Mouse (Mus musculus) neural tube, embryonic 12.5 days (tissue): ENCODE measurements around the gene Lrriq4. TPM values are rescaled to one million over a fixed set of nuclear protein-coding genes. Genes with fewer than 3 reads are reported as not detected.
A peak's percentile ranks its signal among the peaks of the same experiment; 100 is the strongest.

Source experiments
- ATAC-seq: fragments of 200-750 bp; cut with Nextera tagmentation; 2 replicates; pipeline ENCODE4 v1.8.0; 2017; ENCODE audit warnings: low read depth, mild to moderate bottlenecking, moderate TSS enrichment, moderate library complexity; ENCODE audit not compliant: low FRiP score
- H3K27ac ChIP-seq: fragments of 300-500 bp; sonication (generic); 2 replicates; pipeline ENCODE4 v1.5.1; 2016
- H3K27me3 ChIP-seq: fragments of 300-500 bp; sonication (generic); replicated peaks from 2 replicates; pipeline ENCODE4 v1.6.1; 2016; ENCODE audit warnings: mild to moderate bottlenecking
- H3K36me3 ChIP-seq: fragments of 300-500 bp; sonication (generic); 2 replicates; pipeline ENCODE4 v1.6.1; 2016; ENCODE audit warnings: mild to moderate bottlenecking
- H3K4me1 ChIP-seq: fragments of 300-500 bp; sonication (generic); 2 replicates; pipeline ENCODE4 v1.6.1; 2016
- H3K4me2 ChIP-seq: fragments of 300-500 bp; sonication (generic); replicated peaks from 2 replicates; pipeline ENCODE4 v1.6.1; 2016; ENCODE audit warnings: mild to moderate bottlenecking
- H3K4me3 ChIP-seq: fragments of 300-500 bp; sonication (generic); 2 replicates; pipeline ENCODE4 v1.5.1; 2016
- H3K9ac ChIP-seq: fragments of 300-500 bp; sonication (generic); 2 replicates; pipeline ENCODE4 v1.6.1; 2016; ENCODE audit warnings: mild to moderate bottlenecking
- H3K9me3 ChIP-seq: fragments of 300-500 bp; sonication (generic); 2 replicates; pipeline ENCODE4 v1.6.1; 2016; ENCODE audit warnings: mild to moderate bottlenecking
- WGBS: fragments of 180-500 bp; shearing (Covaris S2); methylation state at CpG from one replicate; pipeline ENCODE4 v1.1.7; 2016; 5-methylcytosine and 5-hydroxymethylcytosine counted together
- polyA plus RNA-seq: library from polyadenylated mRNA; unstranded; fragments of >200 nt; fragmentation: Nextera tagmentation; extraction: Ambion mirVana; gene quantifications from 2 replicates; pipeline ENCODE4 v1.2.1, GENCODE M21; 2016

The Lrriq4 gene
- polyA plus RNA-seq, 1 experiment from 2014 or later, result not detected

GRCm38 (mm10) chr3:30610930-30611329 is 33.4 kb upstream of the Lrriq4 start:
- Histone ChIP-seq H3K36me3 (peaks cover 71% of the 10 kb centered on the region), H3K27ac (no peak overlapping the region), H3K9me3 (no peaks in the 10 kb centered on the region), H3K4me2 (no peak overlapping the region), H3K9ac (no peak overlapping the region), H3K4me1 (no peaks in the 10 kb centered on the region), H3K4me3 (no peak overlapping the region), H3K27me3 (no peaks in the 10 kb centered on the region)
- WGBS, result 89% methylated on average over 4 of the region's 4 CpGs
- ATAC-seq, result no peak

- ATAC-seq, result no peak
- H3K4me3 ChIP-seq, result no peak overlapping the region
- H3K27me3 ChIP-seq, result no peaks in the 10 kb centered on the region
- WGBS, result 87% methylated on average over 8 of the region's 8 CpGs
- H3K4me1 ChIP-seq, result no peaks in the 10 kb centered on the region
- H3K9ac ChIP-seq, result no peak overlapping the region
- no peak overlapping the region for H3K27ac ChIP-seq
- H3K9me3 ChIP-seq, result no peaks in the 10 kb centered on the region
- no peak overlapping the region for H3K4me2 ChIP-seq
- peaks cover 42% of the 10 kb centered on the region for H3K36me3 ChIP-seq
Observed at GRCm38 (mm10) chr3:30620132-30620531, 24.2 kb upstream of the Lrriq4 start.

GRCm38 (mm10) chr3:30633681-30634080 is 10.6 kb upstream of the Lrriq4 start:
- no peak overlapping the region for H3K4me2 ChIP-seq
- no peaks in the 10 kb centered on the region for H3K36me3 ChIP-seq
- H3K27me3 ChIP-seq, result no peaks in the 10 kb centered on the region
- no peak overlapping the region for H3K4me3 ChIP-seq
- no peaks in the 10 kb centered on the region for H3K4me1 ChIP-seq
- 67% methylated on average over 3 of the region's 3 CpGs for WGBS
- H3K27ac ChIP-seq, result no peak overlapping the region
- ATAC-seq, result no peak
- H3K9ac ChIP-seq, result no peak overlapping the region
- H3K9me3 ChIP-seq, result no peaks in the 10 kb centered on the region

DNA sequence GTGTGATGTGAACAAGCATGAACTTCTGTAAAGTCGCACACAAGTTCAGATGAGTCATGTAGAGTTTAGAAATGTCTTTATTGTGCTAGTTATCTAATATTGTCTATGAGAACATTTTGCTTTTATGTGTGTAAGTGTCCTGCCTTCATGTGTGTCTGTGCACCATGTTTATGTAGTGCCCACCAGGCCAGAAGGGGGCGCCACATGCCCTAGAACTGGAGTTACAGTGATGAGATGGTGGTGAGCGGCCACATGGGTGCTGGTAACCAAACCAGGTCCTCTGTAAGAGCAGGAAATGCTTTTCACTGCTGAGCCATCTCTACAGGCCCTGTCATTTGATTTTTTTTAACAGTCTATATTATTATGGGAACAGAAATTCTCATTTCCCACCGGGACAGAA is 8.7 kb upstream of the Lrriq4 start:
- whole genome bisulfite sequencing, result 81% methylated on average over 4 of the region's 4 CpGs
- Histone ChIP-seq H3K4me3 (no peak overlapping the region), H3K27ac (no peak overlapping the region), H3K4me2 (no peak overlapping the region), H3K9ac (no peak overlapping the region), H3K4me1 (no peaks in the 10 kb centered on the region), H3K36me3 (no peaks in the 10 kb centered on the region), H3K27me3 (no peaks in the 10 kb centered on the region), H3K9me3 (no peaks in the 10 kb centered on the region)
- ATAC-seq, result no peak

- ATAC-seq, result no peak
Observed at GRCm38 (mm10) chr3:30646761-30647160, 2.5 kb downstream of the Lrriq4 start.

DNA sequence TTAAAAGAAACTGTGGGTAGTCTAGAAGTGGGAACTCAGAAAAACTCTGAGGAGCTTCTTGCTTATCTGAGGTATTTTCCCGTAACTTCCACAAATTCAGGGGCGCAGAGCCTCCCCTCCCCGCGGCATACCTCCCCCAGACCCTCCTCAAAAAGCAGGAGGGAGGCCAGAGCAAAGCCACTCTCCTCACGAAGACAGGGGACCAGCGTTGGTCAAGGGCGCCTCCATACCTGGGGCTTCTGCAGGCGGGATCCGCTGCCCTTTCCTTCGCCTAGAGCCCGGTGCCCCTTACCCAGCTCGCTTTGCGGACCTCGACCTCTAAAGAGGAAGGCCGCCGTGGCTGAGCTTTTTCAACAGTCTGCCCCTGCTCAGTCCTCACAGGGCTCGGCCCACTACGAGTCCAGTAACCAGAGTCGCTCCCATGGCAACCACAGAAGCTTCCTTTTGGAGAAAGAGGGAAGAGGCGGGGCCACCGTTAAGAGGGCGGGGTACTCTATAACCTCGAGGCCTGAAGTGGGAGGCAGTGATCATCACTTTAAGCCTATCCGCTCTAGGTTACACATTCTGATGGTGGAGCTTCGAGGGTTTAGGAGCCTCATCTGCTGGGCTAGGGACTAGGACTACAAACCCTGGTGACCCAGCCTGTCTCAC is 3.3 kb downstream of the Lrriq4 start, which contains the start of gene Lrrc34:
TSS of gene Lrrc34 (minus strand) at position 430 of the 651 bp plus-strand sequence.
- peaks cover 26% of the 10 kb centered on the region for H3K27me3 ChIP-seq
- 2% methylated on average over 25 of the region's 25 CpGs for WGBS
- no peaks in the 10 kb centered on the region for H3K9me3 ChIP-seq
- peak within 1 kb of the TSS; percentile 57; the same call in 1 of the 2 replicates for H3K9ac ChIP-seq
- H3K36me3 ChIP-seq, result no peaks in the 10 kb centered on the region
- H3K4me1 ChIP-seq, result peaks cover 14% of the 10 kb centered on the region; the same call in 1 of the 2 replicates
- H3K4me3 ChIP-seq, result peak within 1 kb of the TSS; percentile 32
- peak within 1 kb of the TSS; percentile 73 for H3K4me2 ChIP-seq
- peak; percentile 93 for ATAC-seq
- H3K27ac ChIP-seq, result no peak within 1 kb of the TSS

More at GRCm38 (mm10) chr3:30646761-30647160, 2.5 kb downstream of the Lrriq4 start:
- peaks cover 26% of the 10 kb centered on the region for H3K27me3 ChIP-seq
- no peak overlapping the region for H3K9ac ChIP-seq
- no peak overlapping the region for H3K4me2 ChIP-seq
- no peak overlapping the region for H3K4me3 ChIP-seq
- WGBS, result 48% methylated on average over 8 of the region's 8 CpGs
- H3K27ac ChIP-seq, result no peak overlapping the region
- H3K9me3 ChIP-seq, result no peaks in the 10 kb centered on the region
- no peaks in the 10 kb centered on the region for H3K36me3 ChIP-seq
- H3K4me1 ChIP-seq, result peaks cover 14% of the 10 kb centered on the region; the same call in 1 of the 2 replicates

DNA sequence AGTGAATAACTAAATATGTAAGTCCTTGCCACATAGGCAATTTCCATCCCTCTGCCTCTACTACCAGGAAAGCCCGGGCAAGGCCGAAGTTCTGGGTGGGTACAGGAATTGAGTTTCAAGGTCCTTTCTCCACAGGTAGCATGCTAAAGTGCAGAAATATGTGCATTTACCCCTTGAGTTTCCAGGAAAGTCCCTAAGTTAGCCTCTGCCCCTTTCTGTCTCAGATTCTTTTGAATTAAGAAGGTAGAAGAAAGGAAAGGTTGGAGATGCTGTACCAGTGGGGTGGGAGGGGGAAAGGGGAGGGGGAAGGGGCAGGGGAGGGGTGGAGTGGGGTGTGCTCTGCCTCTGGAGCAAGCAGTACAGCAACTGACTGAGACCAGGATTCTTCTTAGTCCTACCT is 4.2 kb downstream of the Lrriq4 start:
- H3K4me3 ChIP-seq, result no peak overlapping the region
- H3K9me3 ChIP-seq, result no peaks in the 10 kb centered on the region
- H3K27ac ChIP-seq, result no peak overlapping the region
- ATAC-seq, result no peak
- H3K9ac ChIP-seq, result no peak overlapping the region
- no peaks in the 10 kb centered on the region for H3K36me3 ChIP-seq
- H3K4me1 ChIP-seq, result peaks cover 14% of the 10 kb centered on the region; the same call in 1 of the 2 replicates
- no peak overlapping the region for H3K4me2 ChIP-seq
- 91% methylated on average over 2 of the region's 2 CpGs for WGBS
- H3K27me3 ChIP-seq, result peaks cover 26% of the 10 kb centered on the region

GRCm38 (mm10) chr3:30650062-30650841 is 5.9 kb downstream of the Lrriq4 start:
- no peaks in the 10 kb centered on the region for H3K9me3 ChIP-seq
- 0 out of 2 replicates have a peak overlapping the region, but pooled peaks have one; percentile 42 for H3K9ac ChIP-seq
- no peak overlapping the region for H3K27ac ChIP-seq
- peaks cover 14% of the 10 kb centered on the region; the same call in 1 of the 2 replicates for H3K4me1 ChIP-seq
- peak overlapping the region; percentile 37 for H3K4me3 ChIP-seq
- no peaks in the 10 kb centered on the region for H3K36me3 ChIP-seq
- under 1% methylated on average over 41 of the region's 41 CpGs for WGBS
- H3K27me3 ChIP-seq, result peaks cover 26% of the 10 kb centered on the region
- ATAC-seq, result peak; percentile 60
- peak overlapping the region; percentile 78 for H3K4me2 ChIP-seq

- Histone ChIP-seq H3K9ac (no peak overlapping the region), H3K27me3 (peaks cover 2% of the 10 kb centered on the region; the same call in 1 of the 2 replicates), H3K36me3 (no peaks in the 10 kb centered on the region), H3K27ac (no peak overlapping the region), H3K9me3 (no peaks in the 10 kb centered on the region), H3K4me2 (no peak overlapping the region), H3K4me3 (no peak overlapping the region), H3K4me1 (no peaks in the 10 kb centered on the region)
- WGBS, result 93% methylated on average over 5 of the region's 5 CpGs
- no peak for ATAC-seq
Observed at GRCm38 (mm10) chr3:30655937-30656336, 11.6 kb downstream of the Lrriq4 start.

DNA sequence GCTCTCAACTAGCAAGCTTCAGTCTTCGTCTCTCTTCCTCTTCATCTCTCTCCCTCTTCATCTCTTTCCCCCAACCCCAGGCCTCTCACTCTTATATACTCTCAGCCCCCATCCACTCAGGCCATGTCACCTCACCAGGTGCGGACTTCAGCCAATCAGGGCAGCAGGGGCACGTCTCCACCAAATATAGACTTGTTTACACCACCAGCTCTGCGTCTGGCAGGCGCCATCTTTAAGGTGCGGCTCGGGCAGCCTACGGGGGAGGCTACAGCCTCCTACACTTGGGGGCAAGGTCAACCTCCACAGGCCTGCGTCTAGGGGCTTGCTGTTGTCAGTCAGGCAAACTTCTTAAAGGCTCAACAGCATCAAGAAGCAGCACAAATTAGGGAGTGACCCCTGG is 14.2 kb downstream of the Lrriq4 start:
- H3K9me3 ChIP-seq, result no peaks in the 10 kb centered on the region
- no peak overlapping the region for H3K4me2 ChIP-seq
- H3K36me3 ChIP-seq, result no peaks in the 10 kb centered on the region
- no peak overlapping the region for H3K9ac ChIP-seq
- no peak overlapping the region for H3K27ac ChIP-seq
- ATAC-seq, result no peak
- H3K4me3 ChIP-seq, result no peak overlapping the region
- H3K4me1 ChIP-seq, result no peaks in the 10 kb centered on the region
- 84% methylated on average over 9 of the region's 9 CpGs for WGBS
- no peaks in the 10 kb centered on the region for H3K27me3 ChIP-seq

GRCm38 (mm10) chr3:30683190-30683589 is 38.9 kb downstream of the Lrriq4 start:
- no peak for ATAC-seq
- WGBS, result 85% methylated on average over 6 of the region's 6 CpGs
- H3K4me2 ChIP-seq, result no peak overlapping the region
- no peak overlapping the region for H3K4me3 ChIP-seq
- no peaks in the 10 kb centered on the region for H3K9me3 ChIP-seq
- no peak overlapping the region for H3K9ac ChIP-seq
- H3K27ac ChIP-seq, result no peak overlapping the region
- H3K4me1 ChIP-seq, result no peaks in the 10 kb centered on the region
- H3K27me3 ChIP-seq, result no peaks in the 10 kb centered on the region
- H3K36me3 ChIP-seq, result no peaks in the 10 kb centered on the region

DNA sequence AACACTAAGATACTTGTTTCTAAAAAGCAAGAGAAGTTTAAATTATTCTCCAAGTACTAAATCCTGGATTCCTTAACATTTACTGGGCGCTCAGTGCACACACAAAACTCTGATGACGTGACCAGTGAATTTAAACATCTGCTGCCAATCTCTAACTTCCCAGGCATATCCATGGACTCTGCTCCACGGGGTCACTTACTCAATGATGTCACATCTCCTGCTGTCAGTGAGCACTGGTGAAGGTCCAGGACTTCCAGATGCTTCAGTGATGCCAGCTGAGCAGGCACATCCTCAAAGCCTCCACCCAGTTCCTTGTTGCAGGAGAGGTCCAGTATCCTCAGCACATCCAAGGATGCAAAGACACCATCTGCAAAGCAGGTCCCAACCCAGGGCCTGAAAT is 42.9 kb downstream of the Lrriq4 start:
- Histone ChIP-seq H3K4me2 (no peak overlapping the region), H3K9ac (no peak overlapping the region), H3K4me3 (no peak overlapping the region), H3K27ac (no peak overlapping the region), H3K9me3 (no peaks in the 10 kb centered on the region), H3K27me3 (no peaks in the 10 kb centered on the region), H3K4me1 (no peaks in the 10 kb centered on the region), H3K36me3 (no peaks in the 10 kb centered on the region)
- ATAC-seq, result no peak
- WGBS, result 77% methylated on average over 3 of the region's 3 CpGs
